Mouse (Mus musculus): Measurements from ENCODE around the gene Hist1h2ad.
"Not testable (repeated sequence)": the region's sequence is repeated elsewhere in the genome, so short reads cannot be mapped to it uniquely, and the experiment has no call there.

The Hist1h2ad gene

DNA sequence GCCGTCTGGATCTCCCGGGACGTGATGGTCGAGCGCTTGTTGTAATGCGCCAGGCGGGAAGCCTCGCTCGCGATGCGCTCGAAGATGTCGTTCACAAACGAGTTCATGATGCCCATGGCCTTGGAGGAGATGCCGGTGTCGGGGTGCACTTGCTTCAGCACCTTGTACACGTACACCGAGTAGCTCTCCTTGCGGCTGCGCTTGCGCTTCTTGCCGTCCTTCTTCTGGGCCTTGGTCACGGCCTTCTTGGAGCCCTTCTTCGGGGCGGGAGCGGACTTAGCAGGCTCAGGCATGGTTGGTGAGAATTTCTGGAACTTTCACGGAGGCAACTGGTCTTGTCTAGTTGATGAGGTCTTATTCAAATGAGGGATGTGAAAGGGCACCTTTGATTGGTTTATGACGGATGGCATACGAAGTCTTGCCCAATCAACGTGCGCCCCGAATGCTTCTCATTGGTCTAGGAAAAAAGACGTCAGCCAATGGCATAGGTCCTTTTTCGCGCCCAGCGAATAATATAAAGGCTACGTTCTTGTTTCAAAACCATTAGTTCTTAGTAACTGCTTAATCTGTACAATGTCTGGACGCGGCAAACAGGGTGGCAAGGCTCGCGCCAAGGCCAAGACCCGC is at the start of gene Hist1h2ad, which contains the start of gene Hist1h2bf:
Hist1h2ad (plus strand) TSS at position 484 of the 627 bp plus-strand sequence.
Hist1h2bf (minus strand) TSS at position 299 of the 627 bp plus-strand sequence.
- peak; percentile 63 for DNase-seq

DNA sequence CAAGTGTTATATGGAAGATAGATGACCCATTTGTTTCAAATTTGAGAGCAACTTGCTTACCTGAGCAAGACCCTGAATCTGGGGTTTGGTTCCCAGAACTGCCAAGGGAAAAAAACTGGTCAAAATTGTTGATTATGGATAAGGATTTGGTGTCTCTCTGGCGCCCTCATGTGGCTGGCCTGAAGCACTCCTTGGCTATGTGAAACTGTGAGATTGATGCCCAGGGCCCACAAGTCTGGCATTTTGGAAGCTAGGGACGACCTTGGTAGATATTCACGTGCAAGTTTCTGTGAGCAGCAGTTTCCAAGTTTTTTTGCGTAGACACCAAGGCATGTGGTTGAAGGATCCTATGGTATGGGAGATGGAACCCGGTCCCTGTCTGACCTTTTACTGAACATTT is 49.5 kb upstream of the Hist1h2ad start:
- DNase-seq = peak; percentile 54

DNA sequence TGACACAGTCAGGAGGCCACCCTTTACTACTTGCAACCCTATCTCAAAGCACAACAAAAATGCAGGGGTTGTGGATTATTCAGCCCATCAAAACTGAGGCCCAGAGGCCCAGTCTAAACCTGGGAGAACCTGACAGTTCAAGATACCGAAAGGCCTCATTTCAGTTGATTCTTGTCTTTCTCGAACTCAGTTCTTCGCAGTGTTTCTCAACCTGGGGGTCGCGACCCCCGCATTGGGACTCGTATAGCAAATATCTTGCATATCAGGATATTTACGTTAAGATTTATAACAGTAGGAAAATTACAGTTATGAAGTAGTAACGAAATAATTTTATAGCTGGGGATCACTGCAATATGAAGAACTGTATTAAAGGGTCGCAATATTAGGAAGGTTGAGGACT is 48.3 kb upstream of the Hist1h2ad start:
- DNase-seq = no peak

DNA sequence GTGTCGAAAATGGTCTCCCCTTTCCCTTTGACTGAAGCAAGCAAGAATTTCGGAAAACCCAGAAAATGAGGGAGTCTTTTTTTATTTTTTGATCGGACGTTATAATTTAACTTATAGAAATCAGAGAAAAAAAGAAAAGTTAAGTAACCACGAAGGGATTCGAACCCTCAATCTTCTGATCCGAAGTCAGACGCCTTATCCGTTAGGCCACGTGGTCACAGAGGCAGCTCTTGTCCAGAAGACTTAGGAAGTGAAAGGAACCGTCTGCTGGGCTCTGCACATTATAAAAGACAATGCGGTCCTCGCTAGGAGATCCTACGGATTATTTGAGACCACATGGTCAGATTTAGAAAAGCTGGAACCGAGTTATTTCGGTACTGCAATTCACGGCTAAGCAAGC is 47.9 kb upstream of the Hist1h2ad start:
- peak; percentile 84 for DNase-seq

DNA sequence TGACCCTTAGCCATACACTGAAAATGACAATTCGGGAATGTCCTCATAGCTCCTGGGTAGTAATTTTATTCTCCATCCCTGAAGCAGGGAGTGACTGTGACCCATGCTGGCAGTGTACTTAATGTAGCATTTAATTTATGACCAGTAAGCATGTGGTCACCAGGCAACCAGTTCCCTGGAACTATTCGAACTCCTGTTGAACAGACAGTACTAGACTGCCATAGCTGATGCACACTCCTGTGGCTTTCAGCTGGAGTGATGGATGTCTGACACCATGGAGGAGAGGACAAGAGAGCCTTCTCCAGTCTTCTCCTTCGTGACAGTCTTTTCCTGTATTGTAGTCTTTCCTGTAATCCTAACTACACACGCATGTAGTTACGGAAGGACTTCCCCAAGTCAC is 45.2 kb upstream of the Hist1h2ad start:
- DNase-seq = no peak

DNA sequence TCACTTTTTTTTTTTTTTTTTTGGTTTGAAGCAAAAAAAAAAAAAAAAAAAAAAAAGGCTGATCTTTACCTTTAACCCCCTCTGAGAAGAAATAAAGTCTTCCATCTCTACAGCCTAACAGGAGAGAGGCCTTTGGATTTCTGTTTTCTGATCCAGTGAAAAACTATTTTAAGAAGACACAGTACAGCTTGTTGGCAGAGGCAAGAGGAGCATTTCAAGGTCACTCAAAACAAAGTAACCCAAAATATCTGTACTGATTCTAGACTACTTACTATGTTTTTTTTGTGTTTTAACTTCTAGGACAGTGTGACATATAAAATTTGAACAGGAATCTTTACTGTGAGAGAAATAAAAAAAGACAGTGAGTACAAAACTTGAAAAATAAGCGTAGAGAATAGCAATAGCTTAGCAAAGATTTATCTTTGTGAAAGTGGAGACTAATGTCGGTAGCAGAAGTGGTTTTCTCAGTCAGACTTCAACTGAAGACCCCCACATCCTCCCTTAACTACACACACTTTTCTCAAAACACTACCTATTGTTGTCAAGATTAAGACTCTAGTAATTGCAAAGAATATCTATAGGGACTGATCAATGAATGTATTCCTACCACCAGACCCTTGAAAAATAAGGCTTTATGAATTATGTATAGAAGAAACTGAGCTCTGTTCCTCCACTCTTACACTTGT is 44.6 kb upstream of the Hist1h2ad start:
- DNase-seq = no peak

DNA sequence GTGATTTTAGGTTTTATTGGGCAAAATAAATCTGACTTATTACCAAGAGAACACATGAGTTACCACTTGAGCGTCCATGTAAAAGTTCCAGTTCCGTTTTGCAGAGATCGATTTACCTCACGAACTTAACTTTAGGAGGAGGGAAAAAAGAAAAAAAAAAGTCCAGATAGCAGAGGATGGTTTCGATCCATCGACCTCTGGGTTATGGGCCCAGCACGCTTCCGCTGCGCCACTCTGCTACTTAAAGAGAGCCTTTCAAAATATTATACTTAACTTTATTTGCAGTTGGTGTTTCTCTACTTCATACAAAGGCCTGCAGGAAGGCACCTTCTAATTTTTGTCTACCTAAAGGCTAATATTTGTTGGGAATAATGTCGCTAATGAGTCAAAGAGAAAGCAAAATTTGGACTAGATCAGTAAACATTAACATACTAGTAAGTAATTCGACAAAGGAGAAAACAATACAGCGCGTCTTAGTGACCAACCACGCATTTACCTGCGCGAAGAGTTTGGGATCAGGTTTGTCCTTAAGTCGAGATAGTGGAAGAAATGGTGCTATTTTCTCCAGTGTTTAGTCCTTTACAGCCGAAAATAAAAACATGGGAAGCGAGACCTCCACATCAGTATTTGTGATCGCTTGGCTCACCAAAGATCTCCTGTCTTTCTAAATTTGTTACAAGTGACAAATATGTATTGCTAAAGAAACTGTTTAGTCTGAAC is 43.8 kb upstream of the Hist1h2ad start:
- DNase-seq = peak; percentile 61

DNA sequence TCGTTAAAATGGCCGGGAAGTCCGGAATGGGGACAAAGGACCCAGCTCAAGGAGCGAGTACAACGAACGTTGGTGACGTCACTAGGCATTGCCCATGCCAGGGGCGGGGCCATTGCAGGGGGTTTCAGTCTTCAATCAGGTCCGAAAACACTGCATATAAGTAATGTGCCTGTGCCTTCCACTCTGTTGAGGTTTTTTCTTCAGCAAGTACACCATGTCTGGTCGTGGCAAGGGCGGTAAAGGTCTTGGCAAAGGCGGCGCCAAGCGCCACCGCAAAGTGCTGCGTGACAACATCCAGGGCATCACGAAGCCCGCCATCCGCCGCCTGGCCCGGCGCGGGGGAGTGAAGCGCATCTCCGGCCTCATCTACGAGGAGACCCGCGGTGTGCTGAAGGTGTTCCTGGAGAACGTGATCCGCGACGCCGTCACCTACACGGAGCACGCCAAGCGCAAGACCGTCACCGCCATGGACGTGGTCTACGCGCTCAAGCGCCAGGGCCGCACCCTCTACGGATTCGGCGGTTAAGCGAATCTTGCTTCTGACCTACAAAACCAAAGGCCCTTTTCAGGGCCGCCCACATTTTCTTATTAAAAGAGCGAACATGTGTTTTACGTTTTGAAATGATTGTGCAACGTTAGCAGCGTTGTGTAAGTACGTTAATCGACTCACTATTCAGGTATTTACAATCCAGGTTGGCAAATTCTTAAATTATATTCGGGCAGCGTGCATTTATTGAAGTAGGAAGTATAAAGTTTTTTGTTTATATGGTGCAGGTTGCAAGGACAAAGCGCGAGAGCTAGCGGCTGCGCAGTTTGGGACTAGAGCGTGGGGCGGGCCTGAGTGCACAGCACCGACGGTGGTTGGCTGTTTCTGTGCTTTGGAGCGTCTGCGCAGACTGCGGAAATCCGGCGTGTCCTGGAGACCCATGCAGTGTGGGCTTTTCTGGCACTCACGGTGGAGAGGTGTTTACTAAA is 43.0 kb upstream of the Hist1h2ad start, which contains the start of gene Hist1h4h:
Hist1h4h (plus strand) TSS at position 150 of the 975 bp plus-strand sequence.
- peak; percentile 97 for DNase-seq

DNA sequence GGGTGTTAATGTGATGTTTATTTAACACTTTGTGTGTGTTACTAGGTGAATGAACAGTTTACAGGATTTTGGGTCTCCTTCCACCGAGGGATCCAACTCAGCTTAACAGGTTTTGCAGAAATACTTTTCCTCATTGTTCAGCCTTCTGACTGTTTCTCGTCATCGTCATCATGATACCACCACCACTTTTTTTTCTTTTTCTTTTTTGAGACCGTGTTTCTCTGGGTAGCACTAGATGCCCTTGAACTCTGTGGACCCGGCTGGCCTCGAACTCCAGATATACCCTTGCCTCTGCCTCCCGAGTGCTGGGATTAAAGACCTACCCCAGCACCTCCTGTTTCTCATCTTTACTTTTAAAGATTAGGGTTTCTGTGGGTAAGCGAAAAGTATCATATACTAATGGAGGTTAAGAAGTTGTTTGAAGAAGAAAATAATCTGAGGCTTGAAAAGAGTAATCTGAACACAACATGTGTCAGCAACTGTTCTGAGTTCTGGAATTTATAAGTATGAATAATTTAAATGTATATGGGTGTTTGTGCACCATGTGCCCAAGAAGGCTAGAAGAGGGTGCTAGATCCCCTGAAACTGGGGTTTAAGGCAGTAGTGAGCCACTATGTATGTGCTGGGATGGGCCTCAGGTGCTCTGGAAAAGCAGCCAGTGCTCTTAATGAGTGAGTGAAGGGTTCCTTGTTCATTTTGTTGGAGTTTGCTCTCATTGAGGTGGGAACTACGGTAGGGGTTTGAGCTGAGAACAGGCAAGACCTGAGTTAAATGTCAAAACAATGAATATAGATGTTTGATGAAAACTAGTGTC is 41.7 kb upstream of the Hist1h2ad start:
- DNase-seq = no peak

DNA sequence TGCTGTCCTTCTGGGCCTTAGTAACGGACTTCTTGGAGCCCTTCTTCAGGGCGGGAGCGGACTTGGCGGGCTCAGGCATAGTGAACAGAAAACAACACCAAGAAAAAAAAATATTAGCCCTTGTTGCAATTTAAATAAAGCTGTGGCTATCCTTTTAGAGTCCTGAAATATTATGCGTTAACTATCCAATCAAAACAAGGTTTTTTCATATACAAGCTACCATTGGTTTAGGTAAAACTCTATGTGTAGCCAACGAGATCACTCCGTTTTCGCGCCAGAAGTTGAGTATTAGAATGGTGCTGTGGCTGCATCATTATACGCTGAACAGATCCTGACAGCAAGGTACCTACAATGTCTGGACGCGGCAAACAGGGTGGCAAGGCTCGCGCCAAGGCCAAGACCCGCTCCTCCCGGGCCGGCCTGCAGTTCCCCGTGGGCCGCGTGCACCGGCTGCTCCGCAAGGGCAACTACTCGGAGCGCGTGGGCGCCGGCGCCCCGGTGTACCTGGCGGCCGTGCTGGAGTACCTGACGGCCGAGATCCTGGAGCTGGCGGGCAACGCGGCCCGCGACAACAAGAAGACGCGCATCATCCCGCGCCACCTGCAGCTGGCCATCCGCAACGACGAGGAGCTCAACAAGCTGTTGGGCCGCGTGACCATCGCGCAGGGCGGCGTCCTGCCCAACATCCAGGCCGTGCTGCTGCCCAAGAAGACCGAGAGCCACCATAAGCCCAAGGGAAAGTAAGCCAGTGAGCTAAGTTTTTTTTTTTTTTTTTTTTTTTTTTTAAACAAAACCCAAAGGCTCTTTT is 40.4 kb upstream of the Hist1h2ad start, which contains the start of gene Hist1h2af:
Hist1h2af (plus strand) TSS at position 347 of the 808 bp plus-strand sequence.
- peak; percentile 62 for DNase-seq

DNA sequence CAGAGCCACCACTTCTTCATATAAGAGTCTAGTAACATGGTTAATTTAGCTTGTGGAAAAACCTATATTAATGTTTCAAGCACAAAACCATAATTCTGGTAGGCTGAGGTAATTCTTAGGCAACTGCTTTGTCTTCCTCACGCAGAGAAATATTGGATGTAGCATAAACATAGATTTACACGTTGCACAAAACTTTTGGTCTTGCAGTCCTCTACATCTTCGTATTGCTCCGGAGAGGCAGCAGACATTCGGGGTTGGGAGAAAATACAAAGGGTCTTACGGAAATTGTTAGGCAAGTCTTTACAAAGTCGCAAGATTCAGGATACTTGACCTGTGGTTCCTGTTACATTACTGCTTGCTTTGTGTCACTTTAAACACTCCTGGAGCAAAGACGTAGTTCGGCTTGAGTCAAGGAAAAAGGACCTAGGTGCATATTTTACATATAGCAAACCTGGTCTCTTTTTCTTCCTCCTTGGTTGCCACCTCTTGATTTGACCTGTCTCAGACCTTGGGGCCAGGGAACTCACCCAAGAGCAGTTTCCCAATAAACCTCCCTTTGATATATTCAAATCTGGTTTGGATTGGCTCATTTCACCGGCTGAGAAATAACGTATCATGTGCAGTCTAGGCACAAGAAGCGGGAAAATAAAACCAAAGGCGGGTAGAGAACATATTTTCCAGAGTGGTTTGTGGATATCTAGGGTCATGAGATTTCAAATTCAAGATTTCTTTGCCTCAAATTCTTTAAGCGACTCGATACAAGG is 39.6 kb upstream of the Hist1h2ad start:
- no peak for DNase-seq

DNA sequence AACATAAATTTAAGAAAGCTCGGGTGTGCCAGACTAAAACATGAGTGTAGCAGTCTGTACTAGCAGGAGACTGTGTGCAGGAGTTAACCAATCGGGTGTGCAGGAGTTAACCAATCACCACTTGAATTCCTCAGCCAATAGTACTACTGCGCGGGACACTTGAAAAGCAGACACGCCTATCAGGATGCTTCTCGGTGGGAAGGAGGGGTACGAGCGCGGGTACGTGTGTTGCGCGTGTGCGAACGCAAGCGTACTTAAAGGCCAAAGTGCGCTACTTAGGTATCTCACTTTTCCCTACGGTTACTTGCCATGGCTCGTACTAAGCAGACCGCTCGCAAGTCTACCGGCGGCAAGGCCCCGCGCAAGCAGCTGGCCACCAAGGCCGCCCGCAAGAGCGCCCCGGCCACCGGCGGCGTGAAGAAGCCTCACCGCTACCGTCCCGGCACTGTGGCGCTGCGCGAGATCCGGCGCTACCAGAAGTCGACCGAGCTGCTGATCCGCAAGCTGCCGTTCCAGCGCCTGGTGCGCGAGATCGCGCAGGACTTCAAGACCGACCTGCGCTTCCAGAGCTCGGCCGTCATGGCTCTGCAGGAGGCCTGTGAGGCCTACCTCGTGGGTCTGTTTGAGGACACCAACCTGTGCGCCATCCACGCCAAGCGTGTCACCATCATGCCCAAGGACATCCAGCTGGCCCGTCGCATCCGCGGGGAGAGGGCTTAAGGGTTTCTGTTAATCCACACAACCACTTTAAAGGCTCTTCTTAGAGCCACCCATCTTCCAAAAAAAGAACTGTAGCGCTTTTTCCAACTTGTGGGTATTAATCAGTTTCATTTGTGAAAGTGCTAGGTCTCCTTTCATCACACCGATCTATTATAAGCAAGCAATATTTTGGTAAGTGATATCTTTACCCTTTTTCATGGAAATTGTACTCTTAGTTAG is 38.8 kb upstream of the Hist1h2ad start, which contains the start of gene Hist1h3g:
Hist1h3g (plus strand) TSS at position 286 of the 939 bp plus-strand sequence.
- DNase-seq = peak; percentile 71

DNA sequence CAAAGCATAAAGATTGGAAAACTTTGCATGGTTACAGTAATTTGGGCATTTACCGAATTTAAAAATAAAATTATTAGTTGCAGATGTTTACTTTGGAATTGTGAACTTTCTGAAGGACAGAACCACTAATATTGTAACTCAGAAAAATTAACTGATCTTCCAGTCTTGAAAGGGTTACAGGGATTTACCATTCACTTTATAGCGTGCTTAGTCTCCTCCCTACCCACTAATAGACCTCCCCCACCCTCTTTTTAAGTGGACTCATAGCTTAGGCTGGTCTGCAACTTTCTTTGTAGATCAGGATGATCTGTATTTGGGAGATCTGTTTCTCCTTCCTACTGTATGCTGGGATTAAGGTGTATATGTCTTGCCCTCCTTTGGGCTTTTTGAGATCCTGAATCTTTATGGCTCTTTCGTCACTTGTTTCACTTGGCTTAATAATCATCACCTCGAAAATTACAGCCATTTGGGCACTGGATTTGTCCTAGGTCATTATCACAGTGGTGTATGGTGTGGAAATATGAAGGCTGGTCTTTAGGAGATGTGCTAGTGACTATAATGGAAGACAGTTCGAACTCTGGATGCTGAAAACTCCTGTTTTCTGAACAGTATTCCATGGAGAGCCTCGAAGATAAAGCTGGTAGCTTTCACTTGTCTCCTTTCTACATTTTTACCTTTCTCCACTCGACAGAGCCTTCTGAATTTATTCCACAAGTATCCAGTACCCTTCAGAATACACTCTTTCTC is 37.9 kb upstream of the Hist1h2ad start:
- DNase-seq = no peak

DNA sequence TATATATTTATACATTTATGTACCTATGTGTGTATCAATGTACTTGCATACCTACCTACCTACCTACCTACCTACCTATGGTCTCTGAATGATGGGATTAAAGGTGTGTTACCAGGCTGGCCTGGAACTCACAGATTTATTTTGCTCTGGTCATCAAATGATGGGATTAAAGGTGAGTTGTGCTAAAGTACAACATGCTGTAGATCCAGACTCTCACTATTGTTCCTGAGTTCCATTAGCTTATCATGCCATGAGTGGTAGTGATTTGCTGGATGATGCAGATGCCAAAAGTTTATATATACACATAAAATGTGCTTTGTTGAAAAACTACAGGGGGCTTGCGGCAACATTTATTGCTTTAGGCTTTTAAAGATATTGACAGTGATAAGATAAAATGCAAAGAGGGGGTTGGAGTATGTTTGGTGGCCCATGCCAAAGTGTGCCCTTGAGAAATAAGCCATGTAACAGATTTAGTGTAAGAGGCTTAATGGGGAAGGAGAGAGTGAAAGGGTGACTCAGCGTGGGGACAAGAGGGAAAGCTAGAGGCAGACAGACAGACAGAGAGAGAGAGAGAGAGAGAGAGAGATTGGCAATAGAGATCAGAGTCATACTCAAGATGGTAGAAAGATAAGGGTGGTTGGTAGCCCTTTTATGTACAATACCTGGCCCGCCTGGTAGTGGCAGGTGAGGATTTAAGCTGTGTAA is 37.0 kb upstream of the Hist1h2ad start:
- no peak for DNase-seq

DNA sequence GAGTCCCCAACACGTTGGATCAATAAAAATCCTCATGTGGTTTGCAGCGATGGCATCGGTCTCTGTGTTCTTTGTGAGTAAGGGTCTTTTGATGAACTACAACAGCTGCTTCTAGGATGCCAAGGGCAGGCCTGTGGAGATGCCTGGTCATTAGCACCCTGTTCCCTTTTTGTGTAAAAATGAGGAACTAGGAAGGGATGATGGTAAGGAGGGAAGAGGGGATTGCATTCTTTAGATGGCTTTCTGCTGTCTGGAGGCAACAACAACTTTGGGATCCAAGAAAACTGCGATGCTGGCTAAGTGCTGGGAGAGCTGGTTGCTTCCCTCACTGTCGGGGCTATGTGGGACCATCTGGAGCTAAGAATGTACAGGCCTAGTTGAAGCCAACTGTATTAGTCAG is 35.9 kb upstream of the Hist1h2ad start:
- DNase-seq = no peak

DNA sequence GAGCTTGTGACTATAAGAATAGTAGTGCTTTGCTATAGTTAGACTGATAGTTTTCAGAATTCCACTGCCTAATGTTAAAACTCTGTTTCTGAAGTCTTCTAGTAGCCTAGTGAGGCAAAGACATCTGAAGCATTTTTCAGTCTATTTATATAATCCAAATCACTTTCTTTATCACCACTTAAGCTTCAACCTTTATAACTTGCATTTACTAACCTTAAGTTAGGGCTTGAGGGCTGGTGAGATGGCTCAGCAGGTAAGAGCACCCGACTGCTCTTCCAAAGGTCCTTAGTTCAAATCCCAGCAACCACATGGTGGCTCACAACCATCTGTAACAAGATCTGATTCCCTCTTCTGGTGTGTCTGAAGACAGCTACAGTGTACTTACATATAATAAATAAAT is 34.4 kb upstream of the Hist1h2ad start:
- not testable (repeated sequence) for DNase-seq

DNA sequence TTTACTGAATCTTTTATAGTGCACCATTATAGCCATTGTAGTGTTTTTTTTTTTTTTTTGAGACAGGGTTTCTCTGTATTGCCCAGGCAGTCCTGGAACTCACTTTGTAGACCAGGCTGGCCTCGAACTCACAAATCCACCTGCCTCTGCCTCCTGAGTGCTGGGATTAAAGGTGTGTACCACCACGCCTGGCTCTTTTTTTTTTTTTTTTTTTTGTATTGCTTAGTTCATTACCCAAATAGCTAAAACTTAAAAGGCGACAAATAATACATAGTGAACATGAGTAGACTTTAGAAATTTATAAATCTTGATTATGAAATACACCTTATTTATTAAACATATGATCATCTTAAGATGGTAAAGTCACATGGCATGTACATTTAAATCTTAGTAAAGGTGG is 32.7 kb upstream of the Hist1h2ad start:
- DNase-seq = no peak
